Mouse (Mus musculus) erythroid progenitor cell, adult 5-6 weeks (primary cell): ENCODE results near the gene Evi2. TPM values are rescaled to one million over a fixed set of nuclear protein-coding genes. Genes with fewer than 3 reads are reported as not detected.

Experiments used
- ATAC-seq: replicated peaks from 2 replicates; pipeline ENCODE4 v1.8.0; 2016; ENCODE audit warnings: moderate number of reproducible peaks, mild to moderate bottlenecking, moderate TSS enrichment, inconsistent platforms; ENCODE audit not compliant: poor library complexity, low FRiP score, severe bottlenecking
- total RNA-seq, 2 experiments: library from RNA; stranded (forward) in 1 of 2; stranded (reverse) in 1 of 2; fragments of 150-400 nt in 1 of 2; fragments of 186-747, 209-891 nt in 1 of 2; gene quantifications; 2 replicates each; pipeline versions ENCODE4 v1.2.3 to v1.2.4; 2015 to 2017; ENCODE audit warnings: low replicate concordance in 2 of 2

Evi2 gene
- total RNA-seq (2015; ENCODE audit: low replicate concordance): 5.8 and 30.2 TPM in 2 replicates
- total RNA-seq (2017; ENCODE audit: low replicate concordance): 1.3 and 4.7 TPM in 2 replicates

DNA sequence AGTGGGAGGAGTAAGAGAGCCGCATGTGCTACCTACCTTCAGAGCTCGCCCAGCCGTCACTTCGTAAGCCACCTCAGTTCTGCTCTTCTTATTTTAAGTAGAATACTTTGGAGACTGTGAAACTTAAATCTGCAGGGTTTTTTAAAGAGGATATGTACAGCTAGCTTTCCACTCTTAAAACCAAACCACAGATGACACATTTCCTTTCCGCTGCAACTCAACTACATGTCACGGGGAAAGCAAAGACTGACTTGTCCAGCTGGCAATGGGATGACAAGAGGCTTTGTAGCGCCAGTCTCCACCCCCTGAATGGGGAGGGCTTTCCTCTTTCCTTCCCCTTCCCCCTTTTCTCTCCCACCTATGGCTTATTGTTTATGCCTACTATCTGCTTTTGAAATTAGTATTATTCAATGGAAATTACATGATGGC, at the start of gene Evi2, which contains the start of gene Evi2a:
Gene Evi2 (minus strand): TSS at position 257 of the 429 bp plus-strand sequence.
Gene Evi2a (minus strand): TSS at position 277 of the 429 bp plus-strand sequence.
- no peak for ATAC-seq

GRCm38 (mm10) chr11:79577741-79578140, 47.4 kb upstream of the Evi2 start:
- ATAC-seq: peak; percentile 73; the same call in 1 of the 2 replicates

GRCm38 (mm10) chr11:79575383-79576073, 45.1 kb upstream of the Evi2 start:
- no peak for ATAC-seq

- no peak for ATAC-seq
Observed at GRCm38 (mm10) chr11:79573836-79574235, 43.4 kb upstream of the Evi2 start.

DNA sequence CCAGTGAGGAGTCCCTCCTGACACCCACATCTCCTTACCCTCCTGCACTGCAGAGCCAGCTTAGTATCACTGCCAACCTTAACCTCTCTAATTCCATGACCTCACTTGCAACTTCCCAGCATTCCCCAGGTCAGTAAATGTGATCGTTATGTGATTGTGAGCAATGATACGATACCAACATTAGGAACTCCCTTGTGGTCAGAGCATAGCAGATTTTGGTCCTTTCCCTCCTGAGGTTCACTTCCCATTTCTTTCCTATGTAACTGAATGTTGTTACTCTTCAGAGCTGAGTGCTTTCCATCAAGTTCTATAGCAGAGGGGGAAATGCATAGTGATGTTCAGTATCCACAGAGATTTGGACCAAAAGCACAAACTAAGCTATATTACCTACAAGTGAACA, 39.9 kb upstream of the Evi2 start:
- ATAC-seq: no peak

DNA sequence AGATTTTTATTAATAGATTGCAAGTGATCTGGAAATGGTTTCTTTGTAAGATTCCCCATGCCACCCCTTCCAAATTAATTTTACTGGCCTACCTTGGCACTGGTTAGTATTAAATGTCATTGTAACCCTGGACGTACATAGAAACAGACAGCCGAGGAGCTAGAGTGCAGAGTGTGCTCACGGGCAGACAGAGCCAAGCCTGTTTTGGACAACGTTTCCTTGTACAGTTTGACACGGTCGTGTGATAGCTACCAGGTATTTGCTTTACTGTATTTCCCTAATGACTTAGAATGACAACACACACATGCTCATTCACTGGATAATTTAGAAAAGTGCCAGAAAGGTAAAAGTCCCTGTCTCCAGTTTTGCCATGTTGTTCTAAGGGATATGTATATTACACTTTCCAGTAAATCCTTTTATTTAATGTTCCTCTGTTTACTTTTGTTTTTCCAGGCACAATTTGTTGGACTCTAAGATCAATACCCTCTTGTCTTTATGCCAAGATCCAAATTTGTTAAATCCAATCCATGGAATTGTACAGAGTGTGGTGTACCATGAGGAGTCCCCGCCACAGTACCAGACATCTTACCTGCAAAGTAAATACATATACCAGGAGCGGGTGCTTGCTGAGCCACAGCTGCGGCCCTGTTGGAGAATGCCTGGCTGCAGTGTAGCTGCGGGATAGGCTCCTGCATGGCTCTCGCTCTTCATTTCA, 38.0 kb upstream of the Evi2 start:
- ATAC-seq: no peak

GRCm38 (mm10) chr11:79566947-79567346, 36.6 kb upstream of the Evi2 start:
- no peak for ATAC-seq

DNA sequence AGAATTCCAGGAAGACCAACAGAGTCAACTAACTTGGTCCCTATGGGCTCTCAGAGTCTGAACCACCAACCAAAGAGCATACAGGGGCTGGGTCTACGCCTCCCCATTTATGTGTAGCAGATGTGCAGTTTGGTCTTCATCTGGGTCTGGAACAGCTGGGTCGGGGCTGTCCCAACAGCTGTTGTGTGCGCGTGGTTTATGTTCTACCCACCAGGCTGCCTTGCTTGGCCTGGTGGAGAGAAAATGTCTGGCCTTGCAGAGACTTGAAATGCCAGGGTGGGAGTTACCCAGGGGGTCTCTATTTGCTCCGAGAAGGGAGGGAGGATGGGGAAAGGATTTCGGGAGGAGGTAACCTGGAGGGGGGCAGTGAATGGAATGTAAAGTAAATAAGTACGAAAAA, 33.1 kb upstream of the Evi2 start:
- ATAC-seq: no peak

GRCm38 (mm10) chr11:79560536-79560935, 30.1 kb upstream of the Evi2 start:
- ATAC-seq: no peak

GRCm38 (mm10) chr11:79552622-79553021, 22.2 kb upstream of the Evi2 start:
- peak; percentile 57; the same call in 1 of the 2 replicates for ATAC-seq

GRCm38 (mm10) chr11:79536293-79536692, 5.9 kb upstream of the Evi2 start:
- no peak for ATAC-seq

DNA sequence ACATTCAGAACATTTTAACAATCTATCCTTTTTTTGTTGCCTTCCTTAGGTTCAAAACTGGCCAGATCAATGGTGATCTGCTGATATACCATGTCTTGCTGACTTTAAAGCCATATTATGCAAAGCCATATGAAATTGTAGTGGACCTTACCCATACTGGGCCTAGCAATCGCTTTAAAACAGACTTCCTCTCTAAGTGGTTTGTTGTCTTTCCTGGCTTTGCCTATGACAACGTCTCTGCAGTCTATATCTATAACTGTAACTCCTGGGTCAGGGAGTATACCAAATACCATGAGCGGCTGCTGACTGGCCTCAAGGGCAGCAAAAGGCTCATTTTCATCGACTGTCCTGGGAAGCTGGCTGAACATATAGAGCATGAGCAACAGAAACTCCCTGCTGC, 5.2 kb upstream of the Evi2 start:
- ATAC-seq: no peak

DNA sequence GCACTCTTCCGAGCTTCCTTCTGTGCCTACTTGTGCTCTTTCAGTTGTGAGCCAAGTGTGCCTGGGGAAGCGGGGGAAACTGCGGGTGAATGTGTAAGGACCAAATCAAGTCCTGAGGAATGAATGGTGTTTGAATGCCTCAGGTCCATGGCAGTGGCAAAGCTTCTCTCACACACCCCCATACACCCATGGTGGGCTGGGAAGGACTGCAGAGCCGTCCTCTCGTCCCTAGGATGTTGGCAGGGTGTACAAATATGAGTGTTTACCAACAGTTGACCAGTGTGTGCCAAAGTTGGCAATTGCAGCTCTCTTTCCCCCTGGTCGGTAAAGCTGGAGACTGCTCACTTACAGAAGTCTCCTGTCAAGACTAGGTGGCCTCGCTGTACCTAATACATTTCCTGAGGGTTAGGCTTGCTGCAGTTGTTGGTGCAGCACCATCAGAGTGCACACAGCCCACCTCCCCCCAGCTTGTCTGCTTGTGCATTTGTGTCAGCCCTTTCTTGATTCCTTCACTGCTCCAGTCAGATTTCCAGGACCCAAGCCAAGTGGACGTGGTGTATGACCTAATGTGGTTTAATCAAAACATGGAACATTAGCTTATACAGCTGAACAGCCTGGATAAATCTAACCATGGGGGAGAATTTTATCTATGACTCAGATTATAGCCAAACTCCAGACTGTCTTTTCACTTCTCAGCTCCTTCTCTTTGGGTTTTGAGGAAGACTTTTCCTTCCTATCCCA, 3.7 kb upstream of the Evi2 start:
- no peak for ATAC-seq

DNA sequence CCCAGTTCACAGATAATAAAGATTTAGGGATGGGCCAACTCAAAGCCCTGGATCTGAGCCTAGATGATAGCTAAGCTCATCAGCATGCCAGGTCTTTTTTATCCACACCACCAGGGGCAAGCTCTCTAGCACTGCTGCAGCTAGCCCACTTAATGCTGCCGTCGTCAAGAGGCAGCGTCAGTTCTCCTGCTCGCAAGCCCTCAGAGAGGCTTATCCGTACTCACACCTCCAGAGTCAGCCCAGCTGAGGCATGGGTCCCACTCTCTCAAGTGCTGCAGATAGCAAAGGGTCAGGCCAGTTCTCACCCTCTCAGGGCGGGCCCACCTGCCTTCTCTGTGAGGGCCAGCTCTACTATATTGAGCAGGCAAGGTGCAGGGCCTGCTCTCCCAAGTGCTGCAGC, 2.9 kb upstream of the Evi2 start:
- ATAC-seq: no peak

- no peak for ATAC-seq
Observed at GRCm38 (mm10) chr11:79531485-79531884, 1.1 kb upstream of the Evi2 start.

- ATAC-seq: no peak
Observed at GRCm38 (mm10) chr11:79530774-79531173, 385 bp upstream of the Evi2 start.

DNA sequence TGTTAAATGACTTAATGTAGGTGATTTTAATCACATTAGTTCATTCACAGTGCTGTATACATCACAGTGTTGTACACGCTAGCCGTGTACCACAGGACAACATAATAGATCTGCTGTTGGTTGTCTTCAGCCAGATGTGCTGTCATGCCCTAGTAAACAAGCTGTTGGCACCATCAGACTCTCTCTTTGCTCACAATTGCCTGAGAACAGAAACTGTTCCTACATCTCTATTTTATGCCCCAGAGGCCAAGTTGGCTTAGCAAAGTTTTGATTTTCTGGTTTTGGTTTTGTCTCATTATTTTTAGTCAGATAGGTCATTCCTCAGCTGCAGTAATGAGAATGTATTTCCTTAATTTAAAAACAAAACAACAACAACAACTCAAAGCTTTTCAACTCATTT, 653 bp downstream of the Evi2 start:
- no peak for ATAC-seq

DNA sequence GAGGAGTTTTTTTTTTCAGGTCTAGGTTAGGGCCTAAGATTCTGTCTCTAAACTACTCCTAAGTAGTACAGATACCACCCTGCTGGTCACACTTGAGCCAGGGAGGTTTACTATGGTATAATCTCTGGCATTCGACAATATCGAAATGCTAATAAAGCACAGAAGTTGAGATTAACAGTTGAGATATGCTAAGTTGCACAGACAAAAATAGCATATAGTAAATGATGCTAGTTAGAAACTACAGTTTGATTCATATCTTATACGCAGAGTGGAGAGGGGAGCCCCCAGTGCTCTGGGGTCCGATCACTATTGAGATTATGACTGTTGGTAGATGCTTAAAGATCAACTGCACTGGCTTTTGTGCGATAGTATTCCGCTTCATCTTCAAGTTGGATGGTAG, 1.2 kb downstream of the Evi2 start:
- no peak for ATAC-seq

DNA sequence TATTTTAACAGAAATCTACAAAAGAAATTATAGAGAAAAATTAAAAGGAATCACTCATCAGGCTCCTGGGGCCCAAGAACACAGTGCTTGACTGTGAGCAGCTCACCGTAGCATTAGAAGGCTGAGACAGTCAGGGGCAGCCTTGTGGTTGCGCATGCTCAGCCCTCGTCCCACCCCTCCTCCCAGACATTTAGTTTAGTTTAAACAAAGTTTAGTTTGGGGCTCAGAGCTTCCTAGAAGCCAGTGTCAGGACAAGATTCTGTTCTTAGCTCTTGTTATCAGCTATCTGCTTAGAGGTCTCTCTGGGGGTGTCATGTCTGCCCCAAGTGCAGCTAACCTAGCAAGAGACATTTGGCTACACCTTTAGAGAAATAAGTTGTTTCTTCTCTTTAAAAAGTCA, 1.8 kb downstream of the Evi2 start:
- 0 out of 2 replicates have a peak, but pooled peaks have one; percentile 37 for ATAC-seq

DNA sequence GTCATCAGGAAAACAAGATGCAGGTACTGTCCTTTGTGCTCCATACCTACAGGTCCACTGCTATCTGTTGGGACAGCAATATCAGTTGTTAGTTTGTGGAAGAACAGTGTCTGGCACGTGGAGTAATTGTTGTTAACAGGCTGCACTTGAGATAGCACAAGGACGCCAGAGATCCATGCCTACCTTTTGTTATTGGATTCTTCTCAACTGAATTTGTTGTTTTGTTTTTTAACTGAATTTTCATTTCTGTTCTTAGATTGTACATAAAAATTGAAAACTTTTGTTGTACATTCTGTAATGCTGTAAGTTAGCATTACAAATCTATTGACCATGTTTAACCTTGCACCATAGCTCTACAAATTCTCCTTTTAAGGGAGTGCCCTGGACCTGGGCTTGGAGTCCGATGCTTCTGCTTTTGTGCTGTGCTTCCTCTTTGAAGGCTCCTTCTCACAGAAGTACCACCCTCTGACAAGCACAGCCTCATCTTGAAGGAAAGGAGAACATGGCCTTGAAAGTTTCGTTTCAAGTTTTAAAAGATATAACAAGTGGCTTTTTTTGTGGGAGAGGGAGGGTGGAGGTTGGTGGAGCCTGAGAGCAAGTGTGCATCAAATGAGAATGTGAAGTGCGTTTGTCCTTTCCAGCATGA, 2.5 kb downstream of the Evi2 start:
- no peak for ATAC-seq
